ENCODE assay signal across 7 mouse cellular contexts in the genomic region with DNA sequence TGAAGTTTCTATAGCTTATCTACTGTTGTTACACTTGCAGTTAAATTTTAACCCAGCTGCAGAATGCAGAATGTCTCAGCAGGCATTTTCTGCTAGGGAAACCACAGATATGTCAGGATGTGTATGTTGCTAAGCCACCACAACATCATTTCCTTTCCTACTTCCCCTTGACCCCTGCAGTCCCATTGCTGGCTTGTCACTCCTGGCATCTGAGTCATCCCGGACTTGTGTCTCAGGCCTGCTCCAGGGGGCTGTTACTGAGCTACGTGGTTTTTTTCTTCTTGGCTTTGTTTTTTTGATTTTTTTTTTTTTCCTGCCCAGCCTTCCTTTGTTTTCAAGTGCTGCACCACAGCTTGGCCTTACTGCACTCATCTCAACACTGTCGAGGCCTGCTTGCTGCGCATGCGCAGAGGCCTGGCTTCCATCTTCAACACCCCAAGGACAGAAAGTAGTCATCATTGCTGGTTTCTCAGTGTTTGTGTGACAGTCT. TPM values are rescaled to one million over a fixed set of nuclear protein-coding genes. Genes with fewer than 3 reads are reported as not detected.
DNase-seq lines count a peak whose midpoint lies in the region; ATAC-seq and TF ChIP-seq lines count a peak whose summit lies in the region.

No protein-coding gene starts in this region.

- no peaks in the 10 kb centered on the region for H3K27me3 ChIP-seq in lung, embryonic 14.5 days (ENCODE audit: insufficient read depth, low read length)

- peak; percentile 84 for ATAC-seq in inflammation-experienced regulatory T-cells, adult 6 months
- ATAC-seq in lung, embryonic 14.5 days (ENCODE audit: insufficient read depth), result peak; percentile 78; the same call in 1 of the 2 replicates

- H3K9ac ChIP-seq in lung, embryonic 14.5 days, result no peak overlapping the region

- 40% methylated on average over 5 of the region's 5 CpGs for WGBS in lung, embryonic 14.5 days

- H3K4me2 ChIP-seq in lung, embryonic 14.5 days, result no peak overlapping the region

- H3K9me3 ChIP-seq in lung, embryonic 14.5 days (ENCODE audit: low read depth, low read length), result no peaks in the 10 kb centered on the region

- no peak for TF ChIP-seq CTCF in embryonic fibroblast, embryonic 13.5 days (IDR thresholded peaks at IDR 0.05; ENCODE audit: borderline replicate concordance, insufficient read depth, low read length)
- no peak for TF ChIP-seq CTCF in lung, embryonic 14.5 days (IDR thresholded peaks at IDR 0.05; ENCODE audit: low read depth)

- no peak for TF ChIP-seq POLR2A in embryonic fibroblast, embryonic 13.5 days (IDR thresholded peaks at IDR 0.05; ENCODE audit: low read depth, low read length)

- no peaks in the 10 kb centered on the region for H3K36me3 ChIP-seq in lung, embryonic 14.5 days (ENCODE audit: insufficient read depth)

- peak; percentile 69 for DNase-seq in T-cell, adult 2 months (ENCODE audit: low spot score)
- DNase-seq in lung, embryonic 14.5 days, result peak; percentile 66
- peak; percentile 63 for DNase-seq in spleen, postnatal 36 days (ENCODE audit: low spot score in 2 of 2)
- no peak for DNase-seq in right cerebral cortex, adult 18-20 months
- no peak for DNase-seq in urinary bladder, adult 18-20 months (ENCODE audit: low spot score in 2 of 2)

- no peak overlapping the region for H3K4me3 ChIP-seq in embryonic fibroblast, embryonic 13.5 days (ENCODE audit: insufficient read depth, low read length)
- no peak overlapping the region for H3K4me3 ChIP-seq in lung, embryonic 14.5 days (ENCODE audit: low read depth, low read length)

- 0 out of 2 replicates have a peak overlapping the region, but pooled peaks have one; percentile 10 for H3K27ac ChIP-seq in embryonic fibroblast, embryonic 13.5 days (ENCODE audit: insufficient read depth, low read length)
- no peak overlapping the region for H3K27ac ChIP-seq in lung, embryonic 14.5 days (ENCODE audit: low read depth)

- H3K4me1 ChIP-seq in embryonic fibroblast, embryonic 13.5 days (ENCODE audit: control insufficient read depth, insufficient read depth, low read length), result peaks cover 12% of the 10 kb centered on the region
- H3K4me1 ChIP-seq in lung, embryonic 14.5 days (ENCODE audit: insufficient read depth), result no peaks in the 10 kb centered on the region

RNA-seq across cellular contexts. Expression of a gene that starts 46.4 kb away (rescaled TPM):
- polyA plus RNA-seq in embryonic fibroblast, embryonic 13.5 days (2011; ENCODE audit: insufficient read length, low read depth, missing spikeins), result 5.2 and 9.4 TPM in 2 replicates
- 10 to 100 TPM; 38.9 to 47.6 (median 41.2) TPM for polyA plus RNA-seq in inflammation-experienced regulatory T-cells, adult 6 months (2017; shearing (Covaris generic))
- 49.6 and 56.8 TPM in 2 replicates for polyA plus RNA-seq in lung, embryonic 14.5 days (2014; fragmentation: Nextera tagmentation; extraction: Ambion mirVana)

Comparison
In these comparisons a context has a peak if more than half of its experiments do, and no peak if none do; other contexts are left out.
1. DNase-seq: peak in T-cell, adult 2 months (single experiment), lung, embryonic 14.5 days (single experiment) and spleen, postnatal 36 days (2 of 2); none in right cerebral cortex, adult 18-20 months (single experiment) and urinary bladder, adult 18-20 months (0 of 2).